Mouse (Mus musculus): ENCODE results near the gene Abca3. TPM values are rescaled to one million over a fixed set of nuclear protein-coding genes. Genes with fewer than 3 reads are reported as not detected.
A peak's percentile ranks its signal among the peaks of the same experiment; 100 is the strongest.
"Not testable (repeated sequence)": the region's sequence is repeated elsewhere in the genome, so short reads cannot be mapped to it uniquely, and the experiment has no call there.

The Abca3 gene
- polyA plus RNA-seq, 1 experiment from 2014 or later = 20.8 TPM

- WGBS = 82% methylated on average over 12 of the region's 12 CpGs
- no peak overlapping the region for H3K4me2 ChIP-seq (replicated peaks; ENCODE audit: low read depth, low read length)
- H3K9ac ChIP-seq (replicated peaks; ENCODE audit: low read length) = no peak overlapping the region
- no peaks in the 10 kb centered on the region for H3K4me1 ChIP-seq (ENCODE audit: insufficient read depth, low read length)
- ATAC-seq (ENCODE audit: low FRiP score, low TSS enrichment) = no peak
- H3K36me3 ChIP-seq (ENCODE audit: insufficient read depth, low read length) = peaks cover 29% of the 10 kb centered on the region
- no peaks in the 10 kb centered on the region for H3K27me3 ChIP-seq (ENCODE audit: insufficient read depth, low read length)
- no peak overlapping the region for H3K27ac ChIP-seq (ENCODE audit: low read length)
- no peak overlapping the region for H3K4me3 ChIP-seq (ENCODE audit: low read length)
- no peaks in the 10 kb centered on the region for H3K9me3 ChIP-seq (ENCODE audit: low read length)
Measured at GRCm38 (mm10) chr17:24407116-24407803, 55.5 kb downstream of the Abca3 start.

DNA sequence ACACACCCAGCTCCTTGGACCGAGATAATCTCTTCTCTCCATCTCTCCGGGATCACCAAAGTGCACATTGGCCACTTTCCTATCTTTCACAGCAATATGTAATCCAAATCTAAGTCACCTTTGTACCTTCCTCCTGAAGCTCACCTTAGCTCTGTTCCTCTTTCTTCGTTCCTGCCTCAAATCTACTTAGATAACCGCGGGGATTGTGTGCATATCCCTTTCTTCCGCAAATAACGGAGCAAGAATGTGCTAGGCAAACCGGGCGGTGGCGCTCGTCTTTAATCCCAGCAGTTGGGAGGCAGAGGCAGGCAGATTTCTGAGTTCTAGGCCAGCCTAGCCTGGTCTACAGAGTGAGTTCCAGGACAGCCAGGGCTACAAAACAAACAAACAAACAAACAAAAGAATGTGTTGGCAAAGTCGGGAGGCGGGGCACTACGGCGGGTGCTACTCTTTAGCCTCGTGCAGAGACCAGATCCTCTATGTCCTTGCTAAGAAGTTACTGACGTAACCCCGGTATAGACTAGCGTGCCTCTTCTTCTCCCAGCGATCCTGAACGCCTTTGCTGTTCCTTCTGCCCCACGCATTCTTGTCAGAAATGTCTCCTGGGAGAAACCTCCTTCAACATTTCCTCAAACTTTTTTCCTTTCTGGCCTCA is 61.9 kb downstream of the Abca3 start:
- Histone ChIP-seq H3K27me3 (ENCODE audit: insufficient read depth, low read length) (no peaks in the 10 kb centered on the region), H3K9me3 (ENCODE audit: low read length) (no peaks in the 10 kb centered on the region), H3K4me2 (replicated peaks; ENCODE audit: low read depth, low read length) (peak overlapping the region; percentile 82), H3K4me1 (ENCODE audit: insufficient read depth, low read length) (peaks cover 31% of the 10 kb centered on the region), H3K9ac (replicated peaks; ENCODE audit: low read length) (peak overlapping the region; percentile 84), H3K36me3 (ENCODE audit: insufficient read depth, low read length) (peaks cover 37% of the 10 kb centered on the region), H3K27ac (ENCODE audit: low read length) (peak overlapping the region; percentile 94), H3K4me3 (ENCODE audit: low read length) (peak overlapping the region; percentile 96)
- 31% methylated on average over 22 of the region's 22 CpGs for WGBS
- ATAC-seq (ENCODE audit: low FRiP score, low TSS enrichment) = peak; percentile 56

DNA sequence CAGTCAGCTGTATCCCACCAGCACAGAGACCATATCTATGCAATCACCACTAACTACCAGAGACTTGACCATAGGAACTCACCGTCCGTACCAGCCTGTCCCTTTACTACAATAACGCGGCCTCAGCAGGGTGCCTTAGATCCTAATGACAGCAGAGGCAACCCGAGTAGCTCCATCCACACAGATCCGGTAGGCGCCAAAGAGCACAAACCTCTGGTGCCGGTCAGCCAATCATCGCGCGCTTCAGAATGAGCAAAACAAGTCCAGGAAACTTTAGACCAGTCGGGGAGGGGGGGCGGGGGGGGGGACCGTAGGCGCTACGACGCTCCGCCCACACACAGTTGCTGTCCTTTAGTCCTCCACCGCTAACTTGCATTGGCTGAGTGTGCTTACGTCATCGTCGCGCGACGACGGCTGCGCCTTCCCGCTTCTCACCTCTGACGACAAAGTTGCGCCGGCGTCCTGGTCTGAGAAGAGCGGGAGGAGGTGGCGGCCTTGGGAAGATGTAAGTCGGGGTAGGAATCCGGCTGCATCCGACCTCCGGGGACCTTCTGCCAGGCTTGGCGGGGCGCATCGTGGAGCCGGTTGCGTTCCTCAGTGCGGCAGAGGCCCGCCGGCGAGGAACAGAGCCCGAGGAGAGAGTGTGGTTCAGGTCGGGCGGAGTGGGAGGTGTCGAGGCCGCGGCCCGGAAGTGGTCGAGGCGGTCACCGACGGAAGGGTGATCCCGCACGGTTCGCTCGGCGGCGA is 62.7 kb downstream of the Abca3 start, which contains the start of gene Rnps1:
Gene Rnps1 (plus strand): TSS at position 336 of the 747 bp plus-strand sequence.
- peak within 1 kb of the TSS; percentile 95 for H3K9ac ChIP-seq (replicated peaks; ENCODE audit: low read length)
- no peaks in the 10 kb centered on the region for H3K9me3 ChIP-seq (ENCODE audit: low read length)
- H3K27ac ChIP-seq (ENCODE audit: low read length) = peak within 1 kb of the TSS; percentile 94
- H3K4me2 ChIP-seq (replicated peaks; ENCODE audit: low read depth, low read length) = peak within 1 kb of the TSS; percentile 96
- no peaks in the 10 kb centered on the region for H3K27me3 ChIP-seq (ENCODE audit: insufficient read depth, low read length)
- ATAC-seq (ENCODE audit: low FRiP score, low TSS enrichment) = peak; percentile 96
- H3K4me1 ChIP-seq (ENCODE audit: insufficient read depth, low read length) = peaks cover 31% of the 10 kb centered on the region
- WGBS = under 1% methylated on average over 64 of the region's 64 CpGs
- peak within 1 kb of the TSS; percentile 96 for H3K4me3 ChIP-seq (ENCODE audit: low read length)
- peaks cover 41% of the 10 kb centered on the region for H3K36me3 ChIP-seq (ENCODE audit: insufficient read depth, low read length)

DNA sequence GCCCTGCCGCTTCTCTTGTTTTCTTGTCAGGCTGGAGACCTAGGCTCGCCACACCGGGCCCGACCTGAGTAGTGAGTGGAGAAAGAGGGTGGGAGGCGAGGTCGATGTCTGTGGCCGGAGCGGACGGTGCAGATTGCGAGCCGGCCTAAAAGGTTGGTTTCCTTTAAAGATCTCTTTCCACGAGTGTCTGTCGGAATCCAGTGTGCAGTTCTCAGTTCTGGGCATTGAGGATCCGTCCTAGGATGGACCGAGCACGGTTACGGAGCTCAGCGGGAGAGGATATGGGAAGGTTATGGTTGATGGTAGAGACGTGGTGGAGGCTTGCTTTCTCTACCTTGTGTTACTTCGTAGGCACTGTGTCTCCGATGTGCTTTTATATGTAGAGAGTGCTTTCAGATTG is 63.3 kb downstream of the Abca3 start:
- H3K4me1 ChIP-seq (ENCODE audit: insufficient read depth, low read length) = peaks cover 31% of the 10 kb centered on the region
- H3K9ac ChIP-seq (replicated peaks; ENCODE audit: low read length) = peak overlapping the region; percentile 95
- peak overlapping the region; percentile 96 for H3K4me2 ChIP-seq (replicated peaks; ENCODE audit: low read depth, low read length)
- H3K9me3 ChIP-seq (ENCODE audit: low read length) = no peaks in the 10 kb centered on the region
- peaks cover 41% of the 10 kb centered on the region for H3K36me3 ChIP-seq (ENCODE audit: insufficient read depth, low read length)
- H3K4me3 ChIP-seq (ENCODE audit: low read length) = peak overlapping the region; percentile 96
- peak overlapping the region; percentile 93 for H3K27ac ChIP-seq (ENCODE audit: low read length)
- no peak for ATAC-seq (ENCODE audit: low FRiP score, low TSS enrichment)
- H3K27me3 ChIP-seq (ENCODE audit: insufficient read depth, low read length) = no peaks in the 10 kb centered on the region
- under 1% methylated on average over 21 of the region's 21 CpGs for WGBS

DNA sequence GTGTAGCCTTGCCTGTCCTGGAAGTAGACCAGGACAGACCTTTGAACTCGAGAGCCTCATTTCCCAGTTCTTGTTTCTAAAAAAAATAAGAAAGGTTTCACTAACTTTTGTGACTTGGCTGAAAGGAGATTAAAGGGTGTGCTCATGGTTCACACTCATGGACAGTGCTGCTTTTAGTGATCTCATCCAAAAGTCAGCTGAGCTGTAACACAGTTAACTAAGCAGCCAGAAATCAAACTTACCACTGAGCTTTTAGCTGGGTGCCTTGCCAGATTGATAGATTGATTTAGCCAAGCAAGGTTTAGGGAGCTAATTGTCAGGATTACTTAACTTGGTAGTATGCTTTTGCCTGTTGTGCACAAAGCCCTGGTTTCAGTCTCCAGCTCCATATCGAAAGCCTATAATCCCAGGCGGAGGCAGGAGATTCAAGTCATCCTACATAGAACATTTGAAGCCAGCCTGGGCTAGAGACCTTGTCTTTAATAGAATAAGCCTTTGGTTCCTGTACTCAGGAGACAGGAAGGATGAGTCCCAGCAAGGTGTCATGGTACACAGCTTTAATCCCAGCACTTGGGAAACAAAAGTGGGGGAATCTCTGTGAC is 64.4 kb downstream of the Abca3 start:
- H3K27ac ChIP-seq (ENCODE audit: low read length) = no peak overlapping the region
- H3K36me3 ChIP-seq (ENCODE audit: insufficient read depth, low read length) = peaks cover 46% of the 10 kb centered on the region
- H3K4me3 ChIP-seq (ENCODE audit: low read length) = peak overlapping the region; percentile 96
- H3K9ac ChIP-seq (replicated peaks; ENCODE audit: low read length) = peak overlapping the region; percentile 95
- H3K9me3 ChIP-seq (ENCODE audit: low read length) = no peaks in the 10 kb centered on the region
- H3K27me3 ChIP-seq (ENCODE audit: insufficient read depth, low read length) = no peaks in the 10 kb centered on the region
- peak overlapping the region; percentile 96 for H3K4me2 ChIP-seq (replicated peaks; ENCODE audit: low read depth, low read length)
- WGBS = 81% methylated on average over 3 of the region's 3 CpGs
- ATAC-seq (ENCODE audit: low FRiP score, low TSS enrichment) = no peak
- peaks cover 31% of the 10 kb centered on the region for H3K4me1 ChIP-seq (ENCODE audit: insufficient read depth, low read length)

- H3K36me3 ChIP-seq (ENCODE audit: insufficient read depth, low read length) = peaks cover 68% of the 10 kb centered on the region
- H3K27ac ChIP-seq (ENCODE audit: low read length) = no peak overlapping the region
- H3K9ac ChIP-seq (replicated peaks; ENCODE audit: low read length) = no peak overlapping the region
- WGBS = 92% methylated on average over 4 of the region's 4 CpGs
- no peak overlapping the region for H3K4me3 ChIP-seq (ENCODE audit: low read length)
- no peak overlapping the region for H3K4me2 ChIP-seq (replicated peaks; ENCODE audit: low read depth, low read length)
- no peaks in the 10 kb centered on the region for H3K27me3 ChIP-seq (ENCODE audit: insufficient read depth, low read length)
- ATAC-seq (ENCODE audit: low FRiP score, low TSS enrichment) = no peak
- peaks cover 4% of the 10 kb centered on the region; the same call in 1 of the 2 replicates for H3K4me1 ChIP-seq (ENCODE audit: insufficient read depth, low read length)
- H3K9me3 ChIP-seq (ENCODE audit: low read length) = no peaks in the 10 kb centered on the region
Measured at GRCm38 (mm10) chr17:24423114-24423513, 71.4 kb downstream of the Abca3 start.

- peaks cover 55% of the 10 kb centered on the region for H3K36me3 ChIP-seq (ENCODE audit: insufficient read depth, low read length)
- H3K27me3 ChIP-seq (ENCODE audit: insufficient read depth, low read length) = no peaks in the 10 kb centered on the region
- no peak overlapping the region for H3K9ac ChIP-seq (replicated peaks; ENCODE audit: low read length)
- WGBS = 95% methylated on average over 5 of the region's 5 CpGs
- H3K4me2 ChIP-seq (replicated peaks; ENCODE audit: low read depth, low read length) = no peak overlapping the region
- ATAC-seq (ENCODE audit: low FRiP score, low TSS enrichment) = no peak
- H3K27ac ChIP-seq (ENCODE audit: low read length) = no peak overlapping the region
- no peaks in the 10 kb centered on the region for H3K9me3 ChIP-seq (ENCODE audit: low read length)
- H3K4me3 ChIP-seq (ENCODE audit: low read length) = no peak overlapping the region
- H3K4me1 ChIP-seq (ENCODE audit: insufficient read depth, low read length) = peaks cover 4% of the 10 kb centered on the region; the same call in 1 of the 2 replicates
Measured at GRCm38 (mm10) chr17:24424489-24424888, 72.7 kb downstream of the Abca3 start.

- not testable (repeated sequence) for H3K4me2 ChIP-seq (replicated peaks; ENCODE audit: low read depth, low read length); H3K4me1 ChIP-seq (ENCODE audit: insufficient read depth, low read length); H3K9me3 ChIP-seq (ENCODE audit: low read length); H3K27ac ChIP-seq (ENCODE audit: low read length); H3K9ac ChIP-seq (replicated peaks; ENCODE audit: low read length); H3K27me3 ChIP-seq (ENCODE audit: insufficient read depth, low read length); H3K4me3 ChIP-seq (ENCODE audit: low read length); ATAC-seq (ENCODE audit: low FRiP score, low TSS enrichment)
- H3K36me3 ChIP-seq (ENCODE audit: insufficient read depth, low read length) = peaks cover 49% of the 10 kb centered on the region
- WGBS = 91% methylated on average over 5 of the region's 8 CpGs
Measured at GRCm38 (mm10) chr17:24425326-24425725, 73.6 kb downstream of the Abca3 start.

DNA sequence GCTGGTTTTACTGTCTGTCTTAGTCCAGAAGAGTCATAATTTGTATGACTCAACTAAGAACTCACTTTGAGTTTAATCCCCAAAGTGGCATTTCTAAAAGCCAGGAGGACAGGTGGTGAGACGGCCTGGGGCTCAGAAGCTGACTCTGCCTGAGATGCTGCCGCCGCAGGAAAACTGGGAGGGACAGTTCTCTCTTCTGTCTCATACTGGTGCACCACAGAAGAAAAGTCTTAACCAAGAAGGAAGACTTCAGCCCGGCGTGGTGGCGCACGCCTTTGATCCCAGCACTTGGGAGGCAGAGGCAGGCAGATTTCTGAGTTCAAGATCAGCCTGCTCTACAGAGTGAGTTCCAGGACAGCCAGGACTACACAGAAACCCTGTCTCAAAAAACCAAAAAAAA is 74.2 kb downstream of the Abca3 start:
- H3K4me3 ChIP-seq (ENCODE audit: low read length) = peak overlapping the region; percentile 83; the same call in 1 of the 2 replicates
- WGBS = 88% methylated on average over 7 of the region's 7 CpGs
- H3K9ac ChIP-seq (replicated peaks; ENCODE audit: low read length) = no peak overlapping the region
- H3K4me1 ChIP-seq (ENCODE audit: insufficient read depth, low read length) = peaks cover 4% of the 10 kb centered on the region; the same call in 1 of the 2 replicates
- ATAC-seq (ENCODE audit: low FRiP score, low TSS enrichment) = no peak
- H3K27me3 ChIP-seq (ENCODE audit: insufficient read depth, low read length) = no peaks in the 10 kb centered on the region
- peak overlapping the region; percentile 98 for H3K27ac ChIP-seq (ENCODE audit: low read length)
- no peak overlapping the region for H3K4me2 ChIP-seq (replicated peaks; ENCODE audit: low read depth, low read length)
- H3K36me3 ChIP-seq (ENCODE audit: insufficient read depth, low read length) = peaks cover 44% of the 10 kb centered on the region
- no peaks in the 10 kb centered on the region for H3K9me3 ChIP-seq (ENCODE audit: low read length)
